Mouse (Mus musculus) subcutaneous adipose tissue, adult 2 months (tissue): ENCODE results near the gene Ccnb3. TPM values are rescaled to one million over a fixed set of nuclear protein-coding genes. Genes with fewer than 3 reads are reported as not detected.

Experiments used
- polyA plus RNA-seq: library from polyadenylated mRNA; depleted of rRNA; stranded (reverse); fragments of >200 nt; gene quantifications from 2 replicates; pipeline ENCODE4 v1.2.3, GENCODE M21; 2012; ENCODE audit warnings: low replicate concordance; rRNA removed

Ccnb3 gene
- polyA plus RNA-seq = 0.05 TPM in 1 of 2 replicates, not detected in the other

DNA sequence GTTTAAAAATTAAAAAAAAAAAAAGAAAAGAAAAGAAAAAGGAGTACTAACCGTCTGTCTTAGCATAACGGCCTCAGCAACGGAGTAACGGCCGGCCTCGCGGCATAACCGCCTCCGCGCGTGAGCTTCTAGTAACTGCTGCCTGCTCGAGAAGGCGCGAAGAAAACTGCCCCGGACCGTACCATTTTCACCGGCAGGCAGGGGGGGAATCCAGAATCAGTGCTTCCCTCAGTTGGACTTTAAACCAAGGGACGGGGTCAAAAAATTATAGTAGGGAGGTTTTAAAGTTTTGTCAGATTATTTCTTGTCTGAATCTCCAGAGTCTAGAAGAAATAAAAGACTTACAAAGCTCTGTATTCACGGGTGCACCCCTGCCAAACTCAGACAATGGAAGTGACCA is at the start of gene Ccnb3:
Gene Ccnb3 (minus strand): TSS at position 101 of the 400 bp plus-strand sequence.

DNA sequence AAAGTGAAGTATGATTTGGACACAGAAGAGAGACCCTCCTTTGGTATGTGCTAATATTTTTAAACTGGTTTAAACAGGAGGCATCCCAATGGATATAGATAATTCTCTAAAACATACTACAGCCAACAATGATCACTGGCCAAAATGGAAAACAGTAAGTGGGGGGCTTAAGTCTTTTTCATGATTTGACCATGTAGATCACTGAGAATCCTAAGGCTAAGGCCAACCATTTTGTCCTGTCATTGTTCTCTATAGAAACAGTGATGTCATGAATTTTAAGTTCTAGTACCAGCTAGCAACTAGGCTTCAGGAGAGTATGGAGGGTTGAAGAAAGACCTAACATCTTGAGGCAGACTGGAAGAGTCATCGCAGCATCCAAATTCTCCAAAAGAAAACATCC is 25.8 kb upstream of the Ccnb3 start, which contains the start of gene Akap4:
Gene Akap4 (plus strand): TSS at position 301 of the 400 bp plus-strand sequence.

Other genes starting within 250 kb of the Ccnb3 start
- gene Akap4, start 25.9 kb upstream of the Ccnb3 start, polyA plus RNA-seq = not detected in 2 replicates